In the genomic region with DNA sequence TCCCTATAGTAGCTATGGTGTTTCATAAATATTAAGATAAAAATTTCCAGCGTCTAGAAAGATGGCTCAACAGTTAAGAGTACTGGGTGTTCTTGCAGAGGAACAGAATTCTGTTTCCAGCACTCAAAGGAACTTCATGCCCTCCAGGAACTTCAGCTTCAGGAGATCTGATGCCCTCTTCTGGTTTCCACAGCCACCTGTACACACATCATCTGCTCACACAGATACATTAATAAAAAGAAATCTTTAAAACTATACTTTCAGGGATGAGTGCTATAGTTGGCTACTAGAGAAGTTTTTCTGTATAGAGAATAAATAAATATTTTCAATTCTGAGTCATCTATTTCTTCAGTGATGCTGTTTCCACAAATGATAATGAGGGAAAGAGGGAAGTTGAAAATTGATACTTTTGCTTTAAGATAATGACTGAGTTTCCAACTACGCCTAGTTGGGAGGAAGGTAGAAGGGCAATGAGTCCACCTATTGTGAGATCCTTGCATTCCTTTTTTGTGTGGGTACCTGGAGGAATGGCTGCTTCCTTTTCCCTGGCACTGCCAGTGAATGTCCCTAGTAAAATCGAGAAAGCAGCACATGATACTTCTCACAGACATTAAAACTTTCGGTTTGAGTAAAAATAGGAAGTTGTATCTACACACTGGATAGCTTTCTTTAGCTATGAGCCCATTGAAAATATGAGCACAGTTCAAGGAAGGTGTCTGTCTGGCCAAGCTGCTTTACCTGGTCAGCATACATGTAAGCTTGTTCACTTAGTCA, we compare ENCODE assay signal across 1 mouse cellular context.
TF ChIP-seq lines count a peak whose summit lies in the region.

No protein-coding gene starts in this region.

TF ChIP-seq in CH12.LX, 34 proteins besides CTCF, POLR2A, EP300 and RAD21 (continued from another document):
- peak; percentile 100 for TF ChIP-seq IRF4 (IDR thresholded peaks at IDR 0.05; ENCODE audit: low read depth, low read length)
- peak; percentile 49; the same call in 1 of the 2 replicates for TF ChIP-seq MAZ (IDR thresholded peaks at IDR 0.05; ENCODE audit: low read depth, low read length)
- peak; percentile 44 for TF ChIP-seq SMC3 (IDR thresholded peaks at IDR 0.05; ENCODE audit: low read depth, low read length)
- TF ChIP-seq JUN (IDR thresholded peaks at IDR 0.05; ENCODE audit: insufficient read depth, low read depth, low read length), result peak; percentile 97
- no peak for TF ChIP-seq HCFC1 (IDR thresholded peaks at IDR 0.05; ENCODE audit: low read depth, low read length)
- peak; percentile 75 for TF ChIP-seq TCF12 (IDR thresholded peaks at IDR 0.05; ENCODE audit: low read depth, low read length)
- no peak for TF ChIP-seq ZNF384 (IDR thresholded peaks at IDR 0.05; ENCODE audit: low read depth, low read length)
- TF ChIP-seq ZC3H11A (IDR thresholded peaks at IDR 0.05; ENCODE audit: low read depth, low read length), result no peak
- TF ChIP-seq ELF1 (IDR thresholded peaks at IDR 0.05; ENCODE audit: low read depth, low read length), result peak; percentile 68
- peak; percentile 80 for TF ChIP-seq MAX (IDR thresholded peaks at IDR 0.05; ENCODE audit: low read length)
- TF ChIP-seq MEF2A (IDR thresholded peaks at IDR 0.05; ENCODE audit: borderline replicate concordance, low read depth, low read length), result peak; percentile 91
- peak; percentile 76 for TF ChIP-seq MAFK (IDR thresholded peaks at IDR 0.05; ENCODE audit: insufficient replicate concordance, low read length)
- TF ChIP-seq BHLHE40 (IDR thresholded peaks at IDR 0.05; ENCODE audit: low read depth, low read length), result peak; percentile 93
- no peak for TF ChIP-seq ZMIZ1 (IDR thresholded peaks at IDR 0.05; ENCODE audit: low read depth, low read length)
- peak; percentile 90 for TF ChIP-seq MYC (IDR thresholded peaks at IDR 0.05; ENCODE audit: low read depth, low read length)
- TF ChIP-seq JUND (conservative IDR thresholded peaks at IDR 0.05; ENCODE audit: low read depth, low read length), result peak; percentile 99
